Mouse (Mus musculus) heart, adult 2 months (tissue): ENCODE results near the gene Pcdh18.

Source experiments
- CTCF ChIP-seq: fragments of 200-600 bp; IDR thresholded peaks from 2 replicates; pipeline ENCODE4 v1.8.1; 2022; ENCODE audit warnings: antibody characterized with exemption, mild to moderate bottlenecking, moderate library complexity
- EP300 ChIP-seq: fragments of 200-500 bp; IDR thresholded peaks from 2 replicates; pipeline ENCODE4 v1.6.1; 2011; ENCODE audit warnings: low read depth, low read length, control low read depth; ENCODE audit not compliant: insufficient read depth
- POLR2A ChIP-seq: fragments of 200-500 bp; IDR thresholded peaks from 2 replicates; pipeline ENCODE4 v1.6.1; 2011; ENCODE audit warnings: mild to moderate bottlenecking, low read depth, low read length, control low read depth; ENCODE audit not compliant: insufficient read depth

DNA sequence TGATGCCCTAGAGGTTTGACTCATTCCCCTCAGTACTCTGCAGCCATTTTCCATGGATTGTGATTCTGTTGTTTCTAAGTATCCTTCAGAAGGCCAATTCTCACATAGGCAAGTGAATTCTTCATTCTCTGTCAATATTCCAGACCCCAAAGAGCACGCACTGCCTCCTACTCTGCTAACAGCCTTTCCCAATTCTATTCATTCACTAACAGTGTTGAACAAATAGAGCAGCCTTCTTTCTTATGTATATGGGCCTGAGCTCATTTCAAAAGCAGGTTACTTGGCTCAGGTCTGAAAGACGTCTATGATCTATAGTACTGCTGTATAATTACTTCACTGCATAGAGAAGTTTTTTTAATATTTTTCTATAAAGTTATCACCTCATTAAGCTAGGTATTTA, 50.6 kb downstream of the Pcdh18 start:
- no peak for TF ChIP-seq CTCF
- no peak for TF ChIP-seq POLR2A
- TF ChIP-seq EP300: no peak
